Mouse (Mus musculus) liver, embryonic 14.5 days (tissue): ENCODE data around the gene Gm49392. TPM values are rescaled to one million over a fixed set of nuclear protein-coding genes. Genes with fewer than 3 reads are reported as not detected.

Experiments
- ATAC-seq: fragments of 200-750 bp; cut with Nextera tagmentation; 2 replicates; pipeline ENCODE4 v1.8.0; 2017; ENCODE audit warnings: moderate number of reproducible peaks, mild to moderate bottlenecking, moderate library complexity; ENCODE audit not compliant: insufficient read depth
- DNase-seq, 3 experiments: peaks; one replicate each; pipeline ENCODE4 v3.0.0-alpha.2; 2012 to 2013; ENCODE audit warnings: low read depth in 3 of 3, low spot score in 3 of 3
- H3K27ac ChIP-seq: fragments of 300-500 bp; sonication (generic); 2 replicates; pipeline ENCODE4 v1.5.1; 2014; ENCODE audit warnings: moderate library complexity, mild to moderate bottlenecking, control low read depth, inconsistent platforms
- H3K27me3 ChIP-seq: fragments of 300-500 bp; sonication (generic); 2 replicates; pipeline ENCODE4 v1.6.1; 2014; ENCODE audit warnings: mild to moderate bottlenecking, low read length, moderate library complexity; ENCODE audit not compliant: control insufficient read depth, insufficient read depth
- H3K36me3 ChIP-seq: fragments of 300-500 bp; sonication (generic); replicated peaks from 2 replicates; pipeline ENCODE4 v1.6.1; 2014; ENCODE audit warnings: low read depth; ENCODE audit not compliant: control insufficient read depth, insufficient read depth
- H3K4me1 ChIP-seq, 2 experiments: fragments of 200-500 bp in 1 of 2; fragments of 300-500 bp in 1 of 2; sonication (generic) in 1 of 2; replicated peaks; 2 replicates each; pipeline ENCODE4 v1.6.1; 2012 to 2014; ENCODE audit warnings: antibody characterized with exemption in 1 of 2, inconsistent platforms in 1 of 2, low read length in 1 of 2; ENCODE audit not compliant: control insufficient read depth in 2 of 2, insufficient read depth in 2 of 2
- H3K4me2 ChIP-seq: fragments of 300-500 bp; sonication (generic); 2 replicates; pipeline ENCODE4 v1.6.1; 2014; ENCODE audit warnings: low read depth, mild to moderate bottlenecking, control low read depth, moderate library complexity
- H3K4me3 ChIP-seq, 2 experiments: fragments of 200-500 bp in 1 of 2; fragments of 300-500 bp in 1 of 2; sonication (generic) in 1 of 2; 2 replicates each; pipeline ENCODE4 v1.5.1; 2012 to 2014; ENCODE audit warnings: low read depth in 2 of 2, low read length in 2 of 2, mild to moderate bottlenecking in 2 of 2, control low read depth in 1 of 2, inconsistent platforms in 1 of 2, moderate library complexity in 1 of 2; ENCODE audit not compliant: insufficient read depth in 1 of 2
- H3K9ac ChIP-seq: fragments of 300-500 bp; sonication (generic); replicated peaks from 2 replicates; pipeline ENCODE4 v1.6.1; 2014; ENCODE audit warnings: mild to moderate bottlenecking, control low read depth, moderate library complexity
- H3K9me3 ChIP-seq: fragments of 300-500 bp; sonication (generic); 2 replicates; pipeline ENCODE4 v1.6.1; 2016; ENCODE audit warnings: low read length, mixed read lengths; ENCODE audit not compliant: control insufficient read depth
- CTCF ChIP-seq: IDR thresholded peaks from 2 replicates; pipeline ENCODE4 v1.5.1; 2016; ENCODE audit warnings: antibody characterized with exemption, low read depth, control low read depth
- EP300 ChIP-seq: IDR thresholded peaks from 2 replicates; pipeline ENCODE4 v1.6.1; 2016; ENCODE audit warnings: antibody characterized with exemption, low read depth
- WGBS: fragments of 180-500 bp; shearing (Covaris S2); extraction: QIAGEN DNeasy Blood & Tissue Kit; methylation state at CpG from one replicate; pipeline ENCODE4 v1.1.7; 2014; ENCODE audit not compliant: insufficient replicate concordance; 5-methylcytosine and 5-hydroxymethylcytosine counted together
- polyA plus RNA-seq, 2 experiments: library from polyadenylated mRNA; depleted of rRNA in 1 of 2; stranded (reverse) in 1 of 2; unstranded in 1 of 2; fragments of >200 nt; fragmentation: Nextera tagmentation in 1 of 2; extraction: Ambion mirVana in 1 of 2; gene quantifications; 2 replicates each; pipeline versions ENCODE4 v1.2.1 to v1.2.3; 2012 to 2014

The Gm49392 gene
- polyA plus RNA-seq, 2 experiments, result 0.23 TPM; not detected in 1

- Histone ChIP-seq H3K4me1 (no peaks in the 10 kb centered on the region), H3K36me3 (no peaks in the 10 kb centered on the region), H3K9ac (no peak overlapping the region), H3K9me3 (no peaks in the 10 kb centered on the region), H3K4me2 (no peak overlapping the region), H3K4me3 (no peak overlapping the region), H3K27ac (no peak overlapping the region), H3K27me3 (no peaks in the 10 kb centered on the region)
- no peak for ATAC-seq
- no peak for DNase-seq
- 63% methylated on average over 8 of the region's 8 CpGs for WGBS
- TF ChIP-seq EP300 (no peak), CTCF (no peak)
Observed at GRCm38 (mm10) chr13:60843153-60843552, 53.5 kb downstream of the Gm49392 start.

- H3K4me2 ChIP-seq, result no peak overlapping the region
- H3K4me3 ChIP-seq, result no peak overlapping the region
- no peaks in the 10 kb centered on the region for H3K27me3 ChIP-seq
- 56% methylated on average over 6 of the region's 6 CpGs for WGBS
- H3K4me1 ChIP-seq, result no peaks in the 10 kb centered on the region
- H3K9ac ChIP-seq, result no peak overlapping the region
- H3K27ac ChIP-seq, result no peak overlapping the region
- no peaks in the 10 kb centered on the region for H3K36me3 ChIP-seq
- no peak for TF ChIP-seq EP300
- TF ChIP-seq CTCF, result no peak
- DNase-seq (no peak), ATAC-seq (no peak)
- no peaks in the 10 kb centered on the region for H3K9me3 ChIP-seq
Observed at GRCm38 (mm10) chr13:60842703-60843102, 54.0 kb downstream of the Gm49392 start.

- DNase-seq (no peak), ATAC-seq (no peak)
- no peaks in the 10 kb centered on the region for H3K9me3 ChIP-seq
- 49% methylated on average over 2 of the region's 2 CpGs for WGBS
- no peaks in the 10 kb centered on the region for H3K36me3 ChIP-seq
- H3K27me3 ChIP-seq, result no peaks in the 10 kb centered on the region
- H3K4me1 ChIP-seq, result no peaks in the 10 kb centered on the region
- H3K9ac ChIP-seq, result no peak overlapping the region
- H3K27ac ChIP-seq, result no peak overlapping the region
- no peak for TF ChIP-seq CTCF
- H3K4me3 ChIP-seq, result no peak overlapping the region
- H3K4me2 ChIP-seq, result no peak overlapping the region
Observed at GRCm38 (mm10) chr13:60839353-60839902, 57.3 kb downstream of the Gm49392 start.

GRCm38 (mm10) chr13:60826052-60826451 lies 70.6 kb downstream of the Gm49392 start:
- WGBS, result 31% methylated on average over 3 of the region's 3 CpGs
- no peak for ATAC-seq
- Histone ChIP-seq H3K9ac (no peak overlapping the region), H3K4me2 (no peak overlapping the region), H3K36me3 (no peaks in the 10 kb centered on the region), H3K9me3 (no peaks in the 10 kb centered on the region), H3K27me3 (no peaks in the 10 kb centered on the region), H3K27ac (no peak overlapping the region), H3K4me1 (no peaks in the 10 kb centered on the region), H3K4me3 (no peak overlapping the region)
- TF ChIP-seq EP300 (no peak), CTCF (peak; percentile 35)
- no peak for DNase-seq

GRCm38 (mm10) chr13:60820486-60821175 lies 76.1 kb downstream of the Gm49392 start:
- 42% methylated on average over 3 of the region's 3 CpGs for WGBS
- no peak overlapping the region for H3K9ac ChIP-seq
- ATAC-seq, result no peak
- H3K4me2 ChIP-seq, result no peak overlapping the region
- no peak for DNase-seq
- no peaks in the 10 kb centered on the region for H3K9me3 ChIP-seq
- no peaks in the 10 kb centered on the region for H3K36me3 ChIP-seq
- no peak overlapping the region for H3K27ac ChIP-seq
- no peaks in the 10 kb centered on the region for H3K4me1 ChIP-seq
- TF ChIP-seq CTCF (no peak), EP300 (no peak)
- no peak overlapping the region for H3K4me3 ChIP-seq
- H3K27me3 ChIP-seq, result no peaks in the 10 kb centered on the region
